Mouse (Mus musculus) erythroblast, adult 5-6 weeks (primary cell): ENCODE measurements around the gene Lsm2. TPM values are rescaled to one million over a fixed set of nuclear protein-coding genes. Genes with fewer than 3 reads are reported as not detected.
"Not testable (repeated sequence)": the region's sequence is repeated elsewhere in the genome, so short reads cannot be mapped to it uniquely, and the experiment has no call there.

Experiments
- ATAC-seq: replicated peaks from 2 replicates; pipeline ENCODE4 v1.8.0; 2016; ENCODE audit warnings: moderate number of reproducible peaks, mild to moderate bottlenecking, moderate TSS enrichment, inconsistent platforms; ENCODE audit not compliant: poor library complexity, low FRiP score, severe bottlenecking
- total RNA-seq, 2 experiments: library from RNA; stranded (forward) in 1 of 2; stranded (reverse) in 1 of 2; fragments of 150-400 nt in 1 of 2; fragments of 200-764, 138-1000 nt in 1 of 2; gene quantifications; 2 replicates each; pipeline versions ENCODE4 v1.2.3 to v1.2.4; 2015 to 2017; ENCODE audit warnings: low replicate concordance in 2 of 2

Lsm2 gene
- total RNA-seq, 2 experiments from 2014 or later = 16.7 to 50.3 TPM

DNA sequence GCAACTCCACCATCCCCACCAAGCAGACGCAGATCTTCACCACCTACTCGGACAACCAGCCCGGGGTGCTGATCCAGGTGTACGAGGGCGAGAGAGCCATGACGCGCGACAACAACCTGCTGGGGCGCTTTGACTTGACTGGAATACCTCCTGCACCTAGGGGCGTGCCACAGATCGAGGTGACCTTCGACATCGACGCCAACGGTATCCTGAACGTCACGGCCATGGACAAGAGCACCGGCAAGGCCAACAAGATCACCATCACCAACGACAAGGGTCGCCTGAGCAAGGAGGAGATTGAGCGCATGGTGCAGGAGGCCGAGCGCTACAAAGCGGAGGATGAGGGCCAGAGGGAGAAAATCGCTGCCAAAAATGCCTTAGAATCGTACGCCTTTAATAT lies 3.4 kb upstream of the Lsm2 start:
- ATAC-seq = no peak

GRCm38 (mm10) chr17:34979631-34980030 lies 2.0 kb upstream of the Lsm2 start:
- no peak for ATAC-seq

GRCm38 (mm10) chr17:34980655-34981054 lies 1.0 kb upstream of the Lsm2 start:
- no peak for ATAC-seq

DNA sequence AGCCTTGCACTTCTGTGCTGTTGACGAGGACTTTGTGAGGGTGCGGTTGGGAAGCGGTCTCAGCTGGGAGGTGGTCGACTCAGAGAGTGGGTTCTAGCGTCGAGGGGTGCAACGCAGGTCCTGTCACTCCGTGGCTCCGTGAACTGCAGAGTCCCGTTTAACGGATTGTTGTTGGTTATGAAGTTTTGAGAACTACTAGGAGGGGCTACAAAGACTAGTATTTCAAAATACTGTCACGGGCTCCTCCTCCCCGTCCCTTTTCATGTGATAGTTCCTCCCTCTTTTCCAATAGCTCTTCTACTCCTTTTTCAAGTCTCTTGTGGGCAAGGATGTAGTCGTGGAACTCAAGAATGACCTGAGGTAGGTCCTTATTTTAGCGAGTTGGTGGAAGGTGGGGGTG lies 666 bp downstream of the Lsm2 start:
- peak; percentile 8; the same call in 1 of the 2 replicates for ATAC-seq

- ATAC-seq = 0 out of 2 replicates have a peak, but pooled peaks have one; percentile 44
Measured at GRCm38 (mm10) chr17:34984218-34984617, 2.6 kb downstream of the Lsm2 start.

DNA sequence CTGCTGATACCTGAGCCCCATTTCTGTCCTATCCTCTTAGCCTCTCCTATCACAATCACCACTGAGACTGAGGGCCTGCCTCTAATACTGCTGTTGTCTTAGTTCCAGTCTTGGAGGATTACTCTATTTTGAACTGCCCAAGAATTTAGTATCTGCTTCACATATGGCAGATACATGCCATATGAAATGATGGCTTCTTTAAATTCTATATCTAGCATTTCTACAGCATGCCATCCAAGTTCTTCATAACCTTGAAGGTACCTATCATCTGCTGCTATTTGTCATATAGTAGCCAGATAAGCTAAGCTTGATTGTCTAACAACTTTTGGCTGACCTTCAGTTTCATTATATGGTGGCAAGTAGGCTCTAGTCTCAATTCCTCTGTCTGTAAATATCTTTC lies 13.1 kb downstream of the Lsm2 start:
- ATAC-seq = no peak

DNA sequence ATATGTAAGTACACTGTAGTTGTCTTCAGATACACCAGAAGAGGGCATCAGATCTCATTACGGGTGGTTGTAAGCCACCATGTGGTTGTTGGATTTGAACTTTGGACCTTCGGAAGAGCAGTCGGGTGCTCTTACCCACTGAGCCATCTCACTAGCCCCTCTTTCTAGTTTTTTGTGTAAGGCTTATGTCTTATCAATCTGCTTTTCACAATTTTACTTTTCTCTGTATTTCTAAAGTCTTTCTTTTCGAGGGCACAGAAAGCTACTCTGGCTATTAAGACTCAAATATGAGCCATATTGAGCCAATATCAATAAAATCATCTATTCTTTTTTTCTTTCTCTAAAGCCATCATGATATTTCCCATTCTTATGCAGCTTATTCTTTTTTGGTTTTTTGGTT lies 13.5 kb downstream of the Lsm2 start:
- not testable (repeated sequence) for ATAC-seq

DNA sequence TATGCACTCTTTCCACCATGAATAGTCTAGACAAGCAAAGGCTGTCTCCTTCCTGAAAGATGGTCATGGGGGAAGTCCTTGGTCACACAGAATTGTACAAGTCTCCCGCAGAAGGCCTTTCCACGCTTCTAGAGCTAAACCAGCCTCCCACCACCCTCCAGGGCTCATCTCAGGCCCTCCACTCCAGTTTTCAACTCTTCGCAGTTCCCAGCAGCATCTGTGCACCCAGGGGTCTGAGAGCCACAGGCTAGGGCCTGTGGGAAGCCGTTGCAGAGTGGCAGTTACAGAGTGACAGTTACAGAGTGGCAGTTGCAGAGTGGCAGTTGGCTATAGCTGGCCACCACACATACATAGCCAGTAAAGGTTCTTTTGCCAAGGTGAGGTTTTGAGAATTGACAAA lies 14.3 kb downstream of the Lsm2 start:
- not testable (repeated sequence) for ATAC-seq

- ATAC-seq = peak; percentile 32; the same call in 1 of the 2 replicates
Measured at GRCm38 (mm10) chr17:34996411-34997141, 14.9 kb downstream of the Lsm2 start.

- ATAC-seq = no peak
Measured at GRCm38 (mm10) chr17:34997142-34997483, 15.5 kb downstream of the Lsm2 start.

GRCm38 (mm10) chr17:34998526-34999430 lies 17.1 kb downstream of the Lsm2 start:
- ATAC-seq = no peak

DNA sequence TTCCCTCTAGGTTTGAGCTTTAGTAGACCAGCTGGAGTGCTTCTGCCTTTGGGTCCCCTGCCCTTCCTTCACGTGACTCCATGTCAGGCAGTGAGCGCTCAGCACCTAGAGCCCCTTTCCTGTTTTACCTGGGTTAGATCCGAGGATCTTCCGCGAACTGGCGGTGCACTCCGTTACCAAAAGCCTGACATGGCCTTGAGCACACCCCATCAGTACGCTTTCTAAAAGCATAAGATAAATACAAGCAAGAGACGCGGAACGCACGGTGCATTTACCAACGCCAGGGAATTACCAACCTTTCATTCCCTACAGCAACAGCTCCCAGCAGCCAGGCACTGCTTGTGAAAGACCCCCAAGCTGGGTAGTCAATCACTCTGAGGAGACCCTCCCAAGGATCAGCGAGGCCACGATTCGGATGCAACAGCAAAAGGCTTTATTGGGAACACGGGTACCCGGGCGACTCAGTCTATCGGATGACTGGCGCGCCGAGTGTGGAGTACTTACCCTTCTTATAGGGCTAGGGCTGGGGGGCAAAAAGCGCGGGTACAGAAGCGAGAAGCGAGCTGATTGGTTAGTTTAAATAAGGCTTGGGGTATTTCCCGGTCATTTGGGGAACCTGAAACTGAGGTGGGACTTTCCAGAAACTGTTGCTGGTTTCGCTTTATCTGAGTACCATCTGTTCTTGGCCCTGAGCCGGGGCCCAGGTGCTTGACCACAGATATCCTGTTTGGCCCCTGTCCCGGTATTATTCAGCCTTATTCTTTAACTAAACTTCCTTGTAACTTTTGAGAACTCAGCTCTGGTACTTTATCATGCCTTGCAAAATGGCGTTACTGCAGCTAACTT lies 18.4 kb downstream of the Lsm2 start:
- peak; percentile 23 for ATAC-seq

DNA sequence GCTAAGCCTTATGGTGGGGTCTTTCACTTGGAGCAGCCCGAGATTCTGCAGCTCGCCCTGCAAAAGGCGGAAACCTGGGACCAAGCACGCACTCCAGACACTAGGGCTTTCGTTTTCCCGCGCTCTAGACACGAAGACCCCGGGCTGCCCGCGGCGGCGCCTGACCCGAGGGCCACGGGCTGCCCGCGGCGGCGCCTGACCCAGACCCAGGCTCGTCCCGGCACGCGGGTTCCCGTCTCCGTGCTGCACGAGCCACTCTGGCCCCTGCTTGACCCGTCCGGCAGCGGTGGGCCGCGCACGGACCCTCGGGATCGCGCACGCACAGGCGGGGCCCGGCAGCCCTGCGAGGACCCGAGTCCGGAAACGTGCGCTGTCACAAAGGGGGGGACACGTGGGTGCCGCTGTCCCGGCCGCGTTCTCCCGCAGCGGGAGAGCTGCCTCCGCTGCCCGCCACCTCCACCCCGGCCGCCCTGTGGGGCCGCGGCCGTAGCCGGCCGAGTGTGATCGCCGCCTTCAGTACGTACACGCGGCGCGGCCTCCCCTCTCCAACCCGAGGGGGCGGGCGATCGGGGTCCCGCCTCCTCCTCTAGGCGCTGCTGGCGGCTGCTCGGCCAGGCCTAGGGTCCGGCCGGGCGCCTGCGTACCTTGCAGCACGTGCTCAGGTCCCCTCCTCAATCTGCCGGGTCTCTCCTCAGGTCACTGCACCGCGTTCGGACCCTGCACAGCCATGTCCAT lies 19.2 kb downstream of the Lsm2 start, which contains the start of gene Vars:
Gene Vars (plus strand): TSS at position 271 of the 735 bp plus-strand sequence.
- ATAC-seq = peak; percentile 51

DNA sequence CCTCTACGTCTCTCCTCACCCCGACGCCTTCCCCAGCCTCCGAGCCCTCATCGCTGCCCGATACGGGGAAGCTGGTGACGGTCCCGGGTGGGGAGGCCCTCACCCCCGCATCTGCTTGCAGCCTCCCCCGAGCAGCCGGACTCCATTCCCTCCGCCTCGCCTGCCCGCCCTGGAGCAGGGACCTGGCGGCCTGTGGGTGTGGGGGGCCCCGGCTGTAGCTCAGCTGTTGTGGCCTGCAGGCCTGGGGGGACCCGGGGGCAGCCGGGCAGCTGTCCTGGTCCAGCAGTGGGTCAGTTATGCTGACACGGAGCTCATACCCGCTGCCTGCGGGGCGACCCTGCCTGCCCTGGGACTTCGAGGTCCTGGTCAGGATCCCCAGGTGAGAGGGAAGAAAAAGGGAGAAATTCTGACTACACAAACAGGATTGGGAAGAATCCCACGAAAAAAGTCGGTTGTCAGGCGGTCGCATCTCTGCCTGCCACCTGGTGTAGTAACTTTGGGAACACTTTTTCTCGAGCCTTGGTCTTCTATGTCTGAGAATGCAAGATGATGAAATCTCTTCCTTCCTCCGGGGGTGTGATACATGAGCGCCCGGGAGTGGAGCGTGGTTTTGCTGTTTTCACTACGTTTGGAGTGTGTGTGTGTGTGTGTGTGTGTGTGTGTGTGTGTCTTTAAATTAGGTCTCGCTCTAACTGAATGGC lies 19.9 kb downstream of the Lsm2 start:
- ATAC-seq = peak; percentile 20; the same call in 1 of the 2 replicates

- peak; percentile 53 for ATAC-seq
Measured at GRCm38 (mm10) chr17:35002153-35002865, 20.6 kb downstream of the Lsm2 start.

DNA sequence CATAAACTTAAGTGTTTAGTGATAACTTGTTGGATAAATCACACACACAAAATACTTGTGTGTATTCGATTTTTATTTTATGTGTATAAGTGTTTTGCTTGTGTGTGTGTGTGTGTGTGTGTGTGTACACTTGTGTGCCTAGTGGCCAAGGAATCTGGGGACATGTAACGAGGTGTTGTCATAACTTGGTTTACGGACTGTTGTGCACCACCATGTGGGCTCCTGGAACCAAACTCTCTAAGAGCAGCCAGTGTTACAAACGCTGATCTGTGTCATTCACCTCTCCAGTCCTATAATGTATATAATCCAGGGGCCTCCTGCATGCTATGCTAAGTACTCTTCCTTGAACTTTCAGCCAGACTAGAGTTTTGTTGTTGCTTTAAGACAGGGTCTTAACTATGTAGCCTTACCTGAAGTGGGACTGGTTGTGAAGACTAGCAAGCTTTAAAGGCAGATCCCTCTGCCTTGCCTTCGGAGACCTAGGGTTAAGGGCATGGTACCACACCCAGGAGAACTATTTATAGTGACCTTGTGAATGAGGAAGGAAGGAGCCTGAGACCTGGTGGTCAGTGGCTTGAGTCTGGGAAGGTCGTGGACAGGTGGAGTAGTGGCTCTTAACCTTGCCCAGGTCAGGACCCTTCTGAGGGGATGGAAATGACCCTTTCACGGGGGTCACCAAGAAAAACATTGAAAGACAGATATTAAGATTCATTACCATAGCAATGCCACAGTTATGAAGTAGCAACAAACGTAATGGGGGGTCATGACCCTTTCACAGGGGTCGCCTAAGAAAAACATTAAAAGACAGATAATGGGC lies 21.6 kb downstream of the Lsm2 start:
- no peak for ATAC-seq

- ATAC-seq = no peak
Measured at GRCm38 (mm10) chr17:35004075-35004717, 22.5 kb downstream of the Lsm2 start.
